Mouse (Mus musculus): ENCODE measurements around the gene Atn1. TPM values are rescaled to one million over a fixed set of nuclear protein-coding genes. Genes with fewer than 3 reads are reported as not detected.

Atn1 gene
- total and polyA plus RNA-seq, 3 experiments = 1.6 to 43.2 TPM; not detected in 1

GRCm38 (mm10) chr6:124743647-124744046, 12.7 kb downstream of the Atn1 start:
- Histone ChIP-seq H3K36me3 (ENCODE audit: control insufficient read depth in 1 of 2, insufficient read depth in 2 of 2, low read length in 2 of 2) (peaks cover 0 to 12% of the 10 kb centered on the region in 2 experiments; a peak in 2 of 4 replicates), H3K27ac (ENCODE audit: control insufficient read depth, low read depth, low read length) (no peak overlapping the region), H3K4me3 (ENCODE audit: control insufficient read depth in 1 of 2, insufficient read depth in 1 of 2, low read depth in 2 of 2, low read length in 2 of 2) (no peak overlapping the region), H3K27me3 (ENCODE audit: control insufficient read depth in 1 of 2, insufficient read depth in 2 of 2, low read length in 2 of 2) (no peaks in the 10 kb centered on the region), H3K4me1 (ENCODE audit: control insufficient read depth in 1 of 2, insufficient read depth in 2 of 2, low read length in 2 of 2) (peaks cover 2 to 13% of the 10 kb centered on the region in 2 experiments; a peak in 3 of 4 replicates), H3K9ac (ENCODE audit: control insufficient read depth, low read depth, low read length, poor library complexity, severe bottlenecking) (no peak overlapping the region), H3K79me2 (ENCODE audit: control insufficient read depth, insufficient read depth, low read length, poor library complexity) (peaks cover 1% of the 10 kb centered on the region; the same call in 1 of the 2 replicates), H3K9me3 (replicated peaks; ENCODE audit: insufficient read depth, low read length) (no peaks in the 10 kb centered on the region)
- DNase-seq (ENCODE audit: low read depth, low spot score) = no peak
- TF ChIP-seq SMC3 (IDR thresholded peaks at IDR 0.05; ENCODE audit: low read depth, low read length) = no peak
- no peak for TF ChIP-seq ZMIZ1 (IDR thresholded peaks at IDR 0.05; ENCODE audit: low read depth, low read length)
- no peak for TF ChIP-seq BHLHE40 (IDR thresholded peaks at IDR 0.05; ENCODE audit: borderline replicate concordance, low read depth, low read length)
- TF ChIP-seq EP300 (IDR thresholded peaks at IDR 0.05; ENCODE audit: low read depth in 1 of 2, low read length in 2 of 2) = no peak
- no peak for TF ChIP-seq SIN3A (IDR thresholded peaks at IDR 0.05; ENCODE audit: low read length)
- no peak for TF ChIP-seq NELFE (IDR thresholded peaks at IDR 0.05; ENCODE audit: low read depth, low read length)
- no peak for TF ChIP-seq POLR2AphosphoS2 (IDR thresholded peaks at IDR 0.05; ENCODE audit: low read length)
- no peak for TF ChIP-seq USF1 (IDR thresholded peaks at IDR 0.05; ENCODE audit: low read depth, low read length)
- no peak for TF ChIP-seq MEF2A (IDR thresholded peaks at IDR 0.05; ENCODE audit: extremely low read depth, insufficient replicate concordance, low read depth, low read length, poor library complexity, severe bottlenecking)

- no peak for DNase-seq (ENCODE audit: low read depth, low spot score)
- Histone ChIP-seq H3K4me1 (ENCODE audit: control insufficient read depth in 1 of 2, insufficient read depth in 2 of 2, low read length in 2 of 2) (peaks cover 2 to 13% of the 10 kb centered on the region in 2 experiments; a peak in 3 of 4 replicates), H3K9ac (ENCODE audit: control insufficient read depth, low read depth, low read length, poor library complexity, severe bottlenecking) (no peak overlapping the region), H3K9me3 (replicated peaks; ENCODE audit: insufficient read depth, low read length) (no peaks in the 10 kb centered on the region), H3K27ac (ENCODE audit: control insufficient read depth, low read depth, low read length) (no peak overlapping the region), H3K79me2 (ENCODE audit: control insufficient read depth, insufficient read depth, low read length, poor library complexity) (peaks cover 1% of the 10 kb centered on the region; the same call in 1 of the 2 replicates), H3K27me3 (ENCODE audit: control insufficient read depth in 1 of 2, insufficient read depth in 2 of 2, low read length in 2 of 2) (no peaks in the 10 kb centered on the region), H3K4me3 (ENCODE audit: control insufficient read depth in 1 of 2, insufficient read depth in 1 of 2, low read depth in 2 of 2, low read length in 2 of 2) (no peak overlapping the region), H3K36me3 (ENCODE audit: control insufficient read depth in 1 of 2, insufficient read depth in 2 of 2, low read length in 2 of 2) (peaks cover 0 to 12% of the 10 kb centered on the region in 2 experiments; a peak in 2 of 4 replicates)
- TF ChIP-seq NELFE (IDR thresholded peaks at IDR 0.05; ENCODE audit: low read depth, low read length) (no peak), SIN3A (IDR thresholded peaks at IDR 0.05; ENCODE audit: low read length) (no peak), KAT2A (conservative IDR thresholded peaks at IDR 0.05; ENCODE audit: low read depth, low read length) (no peak), HCFC1 (IDR thresholded peaks at IDR 0.05; ENCODE audit: low read depth, low read length) (no peak), ZMIZ1 (IDR thresholded peaks at IDR 0.05; ENCODE audit: low read depth, low read length) (no peak), CTCF (IDR thresholded peaks at IDR 0.05 in 2 of 3, conservative IDR thresholded peaks at IDR 0.05 in 1 of 3; ENCODE audit: control insufficient read depth in 1 of 3, insufficient read depth in 1 of 3, low read depth in 2 of 3, low read length in 3 of 3, poor library complexity in 1 of 3, severe bottlenecking in 1 of 3) (no peak), JUND (IDR thresholded peaks at IDR 0.05; ENCODE audit: low read depth, low read length) (no peak), ZC3H11A (IDR thresholded peaks at IDR 0.05; ENCODE audit: low read depth, low read length) (no peak), MAFK (IDR thresholded peaks at IDR 0.05; ENCODE audit: borderline replicate concordance, low read depth, low read length) (no peak)
Observed at GRCm38 (mm10) chr6:124742839-124743514, 13.3 kb downstream of the Atn1 start.
